Mouse (Mus musculus): Measurements from ENCODE around the gene Clk1. TPM values are rescaled to one million over a fixed set of nuclear protein-coding genes. Genes with fewer than 3 reads are reported as not detected.

Clk1 gene
- polyA plus RNA-seq, 1 experiment from 2014 or later, result 124 TPM

- peak overlapping the region; percentile 89; the same call in 1 of the 2 replicates for H3K4me3 ChIP-seq
- no peaks in the 10 kb centered on the region for H3K27me3 ChIP-seq (ENCODE audit: poor library complexity, severe bottlenecking)
- DNase-seq (ENCODE audit: extremely low spot score, low spot score), result no peak
- H3K36me3 ChIP-seq (replicated peaks), result peaks cover 34% of the 10 kb centered on the region
- 87% methylated on average over 3 of the region's 3 CpGs for WGBS
- no peaks in the 10 kb centered on the region for H3K9me3 ChIP-seq
- no peak overlapping the region for H3K27ac ChIP-seq
- H3K4me1 ChIP-seq, result peaks cover 22% of the 10 kb centered on the region
Measured at GRCm38 (mm10) chr1:58424551-58424950, 685 bp upstream of the Clk1 start.

GRCm38 (mm10) chr1:58422879-58423278 lies 987 bp downstream of the Clk1 start:
- Histone ChIP-seq H3K27ac (peak overlapping the region; percentile 98), H3K4me1 (peaks cover 22% of the 10 kb centered on the region), H3K27me3 (ENCODE audit: poor library complexity, severe bottlenecking) (no peaks in the 10 kb centered on the region), H3K36me3 (replicated peaks) (peaks cover 46% of the 10 kb centered on the region), H3K9me3 (no peaks in the 10 kb centered on the region), H3K4me3 (peak overlapping the region; percentile 89)
- DNase-seq (ENCODE audit: extremely low spot score, low spot score), result peak; percentile 28
- 20% methylated on average over 13 of the region's 13 CpGs for WGBS

GRCm38 (mm10) chr1:58420961-58421360 lies 2.9 kb downstream of the Clk1 start:
- Histone ChIP-seq H3K27ac (no peak overlapping the region), H3K27me3 (ENCODE audit: poor library complexity, severe bottlenecking) (no peaks in the 10 kb centered on the region), H3K9me3 (no peaks in the 10 kb centered on the region), H3K4me1 (peaks cover 22% of the 10 kb centered on the region), H3K36me3 (replicated peaks) (peaks cover 64% of the 10 kb centered on the region), H3K4me3 (no peak overlapping the region)
- WGBS, result 89% methylated on average over 7 of the region's 7 CpGs
- DNase-seq (ENCODE audit: extremely low spot score, low spot score), result no peak

DNA sequence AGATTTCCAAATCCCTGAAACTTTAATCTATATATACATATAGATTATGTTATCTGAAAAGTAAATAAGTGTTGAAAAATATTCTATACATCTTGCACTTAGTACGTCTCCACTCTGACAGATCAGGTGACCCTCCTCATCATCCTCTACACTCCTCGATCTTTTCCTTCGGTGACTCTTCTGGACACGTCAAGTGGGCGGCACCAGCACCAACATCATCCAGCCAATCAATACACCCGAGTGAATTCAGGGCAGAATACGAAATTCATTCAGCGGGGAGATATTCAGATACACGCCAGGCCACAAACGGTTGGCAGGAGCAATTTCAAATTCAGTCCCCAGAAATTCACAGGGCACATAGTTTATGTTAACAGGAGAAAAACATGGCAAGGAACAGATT lies 3.8 kb downstream of the Clk1 start:
- H3K27me3 ChIP-seq (ENCODE audit: poor library complexity, severe bottlenecking), result no peaks in the 10 kb centered on the region
- no peak for DNase-seq (ENCODE audit: extremely low spot score, low spot score)
- 94% methylated on average over 10 of the region's 10 CpGs for WGBS
- H3K4me3 ChIP-seq, result no peak overlapping the region
- H3K9me3 ChIP-seq, result no peaks in the 10 kb centered on the region
- peaks cover 73% of the 10 kb centered on the region for H3K36me3 ChIP-seq (replicated peaks)
- peaks cover 22% of the 10 kb centered on the region for H3K4me1 ChIP-seq
- no peak overlapping the region for H3K27ac ChIP-seq

DNA sequence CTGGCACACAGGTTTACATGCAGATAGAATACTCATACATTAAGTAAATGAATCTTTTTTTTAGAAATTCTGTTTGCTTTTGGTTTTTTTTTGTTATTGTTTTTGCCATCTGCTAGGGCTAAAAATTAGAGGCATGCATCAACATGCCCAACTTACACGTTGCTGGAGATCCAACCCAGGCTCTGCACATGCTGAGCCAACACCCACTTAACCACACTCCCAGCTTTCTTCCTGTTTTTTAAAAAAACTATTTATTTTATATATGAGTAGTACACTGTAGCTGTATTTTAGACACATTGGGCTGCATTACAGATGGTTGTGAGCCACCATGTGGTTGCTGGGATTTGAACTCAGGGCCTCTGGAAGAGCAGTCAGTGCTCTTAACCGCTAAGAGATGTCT lies 7.8 kb downstream of the Clk1 start:
- no peak for DNase-seq (ENCODE audit: extremely low spot score, low spot score)
- Histone ChIP-seq H3K27me3 (ENCODE audit: poor library complexity, severe bottlenecking) (no peaks in the 10 kb centered on the region), H3K36me3 (replicated peaks) (peaks cover 99% of the 10 kb centered on the region), H3K4me1 (peaks cover 2% of the 10 kb centered on the region; the same call in 1 of the 2 replicates), H3K27ac (no peak overlapping the region), H3K4me3 (no peak overlapping the region), H3K9me3 (no peaks in the 10 kb centered on the region)
- WGBS, result 96% methylated on average over 2 of the region's 2 CpGs

DNA sequence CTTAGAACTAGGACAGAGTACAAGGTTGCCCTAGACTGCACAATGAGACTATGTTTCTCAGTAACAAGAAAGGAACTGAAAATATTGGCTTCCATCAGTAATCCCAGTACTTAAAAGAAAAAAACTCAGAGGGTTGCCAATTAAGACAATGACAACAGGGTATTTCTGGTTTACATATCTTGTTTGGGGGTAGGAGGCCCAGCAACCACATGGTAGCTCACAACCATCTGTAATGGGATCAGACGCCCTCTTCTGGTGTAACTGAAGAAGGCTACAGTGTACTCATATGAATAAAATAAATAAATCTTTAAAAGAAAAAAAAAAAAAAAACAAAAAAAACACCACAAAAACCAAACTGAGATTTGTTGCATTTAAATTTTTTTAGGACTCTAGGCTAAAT lies 8.4 kb downstream of the Clk1 start:
- no peak overlapping the region for H3K27ac ChIP-seq
- WGBS, result 43% methylated on average over 1 of the region's 1 CpGs
- H3K9me3 ChIP-seq, result no peaks in the 10 kb centered on the region
- H3K4me3 ChIP-seq, result no peak overlapping the region
- DNase-seq (ENCODE audit: extremely low spot score, low spot score), result no peak
- H3K36me3 ChIP-seq (replicated peaks), result peaks cover 99% of the 10 kb centered on the region
- no peaks in the 10 kb centered on the region for H3K27me3 ChIP-seq (ENCODE audit: poor library complexity, severe bottlenecking)
- no peaks in the 10 kb centered on the region for H3K4me1 ChIP-seq

DNA sequence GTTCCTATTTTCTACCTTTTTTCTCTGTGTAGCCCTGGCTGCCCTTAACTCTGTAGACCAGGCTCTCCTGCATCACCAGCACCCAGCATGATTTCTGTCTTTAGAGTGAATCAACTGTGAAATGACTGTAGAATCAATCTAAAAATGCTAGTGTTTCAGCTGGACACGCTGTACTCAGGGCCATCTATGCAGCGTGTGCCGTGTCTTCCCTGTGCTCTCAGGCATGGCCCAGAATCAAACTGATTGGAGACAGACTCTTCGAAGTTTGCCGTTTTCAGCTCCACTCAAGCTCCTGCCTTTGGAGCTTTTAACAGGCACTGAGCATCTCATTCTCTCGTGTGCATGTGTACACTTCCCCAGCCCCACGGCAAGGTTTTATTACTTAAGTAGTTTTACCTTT lies 13.1 kb downstream of the Clk1 start:
- WGBS, result 93% methylated on average over 7 of the region's 7 CpGs
- Histone ChIP-seq H3K9me3 (no peaks in the 10 kb centered on the region), H3K27ac (no peak overlapping the region), H3K4me1 (no peaks in the 10 kb centered on the region), H3K27me3 (ENCODE audit: poor library complexity, severe bottlenecking) (no peaks in the 10 kb centered on the region), H3K36me3 (replicated peaks) (peaks cover 87% of the 10 kb centered on the region), H3K4me3 (no peak overlapping the region)
- no peak for DNase-seq (ENCODE audit: extremely low spot score, low spot score)

DNA sequence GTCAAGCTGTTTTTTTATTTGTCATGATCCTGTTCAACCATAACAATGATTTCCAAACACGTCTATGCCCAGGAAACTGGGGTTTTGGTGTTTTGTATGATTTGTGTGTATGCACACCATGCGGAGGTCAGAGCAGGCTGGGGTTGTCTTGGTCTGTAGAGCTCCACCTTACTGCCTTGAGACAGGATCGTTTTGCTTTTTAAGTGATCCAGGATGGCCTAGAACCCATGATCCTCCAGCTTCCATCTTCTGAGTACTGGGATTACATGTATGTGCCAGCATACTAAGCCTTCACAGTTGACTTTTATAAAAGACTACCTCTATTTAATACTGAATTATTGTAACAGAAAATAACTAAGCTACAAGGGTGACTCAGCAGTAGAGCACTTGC lies 13.7 kb downstream of the Clk1 start:
- DNase-seq (ENCODE audit: extremely low spot score, low spot score), result no peak
- peaks cover 87% of the 10 kb centered on the region for H3K36me3 ChIP-seq (replicated peaks)
- no peak overlapping the region for H3K4me3 ChIP-seq
- WGBS, result 88% methylated on average over 3 of the region's 3 CpGs
- no peaks in the 10 kb centered on the region for H3K4me1 ChIP-seq
- H3K9me3 ChIP-seq, result no peaks in the 10 kb centered on the region
- no peak overlapping the region for H3K27ac ChIP-seq
- H3K27me3 ChIP-seq (ENCODE audit: poor library complexity, severe bottlenecking), result no peaks in the 10 kb centered on the region

DNA sequence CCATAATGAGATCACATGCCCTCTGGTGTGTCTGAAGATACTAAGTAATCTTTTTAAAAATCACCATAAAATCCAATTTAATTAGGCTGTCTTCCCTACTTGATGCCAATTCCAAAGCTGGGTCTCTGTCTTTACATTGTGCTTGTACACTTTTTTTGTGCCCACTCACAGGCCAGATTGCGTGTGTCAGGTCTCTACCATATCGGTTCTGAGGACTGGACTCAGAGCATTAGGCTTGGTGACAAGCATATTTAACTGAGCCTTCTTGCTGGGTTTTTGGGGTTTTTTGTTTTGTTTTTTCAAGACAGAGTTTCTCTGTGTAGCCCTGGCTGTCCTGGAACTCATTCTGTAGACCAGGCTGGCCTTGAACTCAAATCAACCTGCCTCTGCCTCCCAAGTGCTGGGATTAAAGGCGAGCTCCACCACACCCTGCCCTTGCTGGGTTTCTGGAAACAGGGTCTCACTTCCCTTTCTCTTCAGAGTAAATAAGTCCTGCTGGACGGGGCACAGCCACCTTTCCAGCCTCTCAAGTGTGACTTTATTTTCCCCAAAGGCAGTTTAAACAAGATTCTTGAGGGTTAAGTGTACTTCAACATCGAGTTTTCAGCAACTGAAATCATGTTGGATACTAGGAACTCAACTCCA lies 14.2 kb downstream of the Clk1 start:
- Histone ChIP-seq H3K4me1 (no peaks in the 10 kb centered on the region), H3K9me3 (no peaks in the 10 kb centered on the region), H3K36me3 (replicated peaks) (peaks cover 87% of the 10 kb centered on the region), H3K27me3 (ENCODE audit: poor library complexity, severe bottlenecking) (no peaks in the 10 kb centered on the region), H3K4me3 (no peak overlapping the region), H3K27ac (no peak overlapping the region)
- 88% methylated on average over 5 of the region's 5 CpGs for WGBS
- DNase-seq (ENCODE audit: extremely low spot score, low spot score), result no peak

GRCm38 (mm10) chr1:58408141-58408540 lies 15.7 kb downstream of the Clk1 start:
- DNase-seq (ENCODE audit: extremely low spot score, low spot score), result no peak
- Histone ChIP-seq H3K4me3 (no peak overlapping the region), H3K27me3 (ENCODE audit: poor library complexity, severe bottlenecking) (no peaks in the 10 kb centered on the region), H3K27ac (no peak overlapping the region), H3K9me3 (no peaks in the 10 kb centered on the region), H3K36me3 (replicated peaks) (peaks cover 87% of the 10 kb centered on the region), H3K4me1 (no peaks in the 10 kb centered on the region)
- 83% methylated on average over 6 of the region's 6 CpGs for WGBS

GRCm38 (mm10) chr1:58407321-58407720 lies 16.5 kb downstream of the Clk1 start:
- no peak for DNase-seq (ENCODE audit: extremely low spot score, low spot score)
- Histone ChIP-seq H3K36me3 (replicated peaks) (peaks cover 87% of the 10 kb centered on the region), H3K4me1 (no peaks in the 10 kb centered on the region), H3K27me3 (ENCODE audit: poor library complexity, severe bottlenecking) (no peaks in the 10 kb centered on the region), H3K27ac (no peak overlapping the region), H3K4me3 (no peak overlapping the region), H3K9me3 (no peaks in the 10 kb centered on the region)
- 94% methylated on average over 7 of the region's 7 CpGs for WGBS

- H3K4me1 ChIP-seq, result no peaks in the 10 kb centered on the region
- 96% methylated on average over 5 of the region's 5 CpGs for WGBS
- H3K9me3 ChIP-seq, result no peaks in the 10 kb centered on the region
- no peak for DNase-seq (ENCODE audit: extremely low spot score, low spot score)
- H3K36me3 ChIP-seq (replicated peaks), result peaks cover 93% of the 10 kb centered on the region
- no peak overlapping the region for H3K4me3 ChIP-seq
- no peaks in the 10 kb centered on the region for H3K27me3 ChIP-seq (ENCODE audit: poor library complexity, severe bottlenecking)
- no peak overlapping the region for H3K27ac ChIP-seq
Measured at GRCm38 (mm10) chr1:58403745-58404144, 20.1 kb downstream of the Clk1 start.

GRCm38 (mm10) chr1:58401396-58401795 lies 22.5 kb downstream of the Clk1 start:
- DNase-seq (ENCODE audit: extremely low spot score, low spot score), result no peak
- no peaks in the 10 kb centered on the region for H3K27me3 ChIP-seq (ENCODE audit: poor library complexity, severe bottlenecking)
- no peaks in the 10 kb centered on the region for H3K9me3 ChIP-seq
- H3K27ac ChIP-seq, result no peak overlapping the region
- WGBS, result 96% methylated on average over 6 of the region's 6 CpGs
- no peaks in the 10 kb centered on the region for H3K4me1 ChIP-seq
- peaks cover 97% of the 10 kb centered on the region for H3K36me3 ChIP-seq (replicated peaks)
- H3K4me3 ChIP-seq, result no peak overlapping the region

DNA sequence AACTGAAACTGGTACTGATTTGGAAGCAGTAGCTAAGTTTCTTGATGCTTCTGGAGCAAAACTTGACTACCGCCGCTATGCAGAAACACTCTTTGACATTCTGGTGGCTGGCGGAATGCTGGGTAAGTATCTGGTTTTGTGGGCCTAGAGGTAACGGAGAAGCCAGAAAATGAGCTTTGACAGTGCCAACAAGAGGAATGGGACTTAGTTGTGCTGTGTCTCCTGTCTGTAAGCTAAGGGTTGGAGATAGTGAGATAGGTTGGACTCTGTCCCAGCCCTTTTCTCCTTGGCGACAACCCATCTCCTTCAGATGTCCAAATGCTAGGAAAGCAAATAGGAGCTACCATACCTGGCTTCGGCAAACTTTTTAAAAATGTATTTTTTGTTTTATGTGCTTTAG lies 26.1 kb downstream of the Clk1 start:
- Histone ChIP-seq H3K27ac (no peak overlapping the region), H3K36me3 (replicated peaks) (peaks cover 83% of the 10 kb centered on the region), H3K27me3 (ENCODE audit: poor library complexity, severe bottlenecking) (no peaks in the 10 kb centered on the region), H3K9me3 (no peaks in the 10 kb centered on the region), H3K4me1 (peaks cover 9% of the 10 kb centered on the region), H3K4me3 (no peak overlapping the region)
- DNase-seq (ENCODE audit: extremely low spot score, low spot score), result no peak
- 96% methylated on average over 6 of the region's 6 CpGs for WGBS
